Mouse (Mus musculus) ES-Bruce4 (cell line): ENCODE measurements around the gene Egfr.

Source experiments
- EP300 ChIP-seq: IDR thresholded peaks from 2 replicates; pipeline ENCODE4 v1.6.1; 2011; ENCODE audit warnings: low read depth, low read length; ENCODE audit not compliant: insufficient read depth
- POLR2A ChIP-seq: IDR thresholded peaks from one replicate; pipeline ENCODE4 v1.8.1; 2011; ENCODE audit warnings: low read length; ENCODE audit not compliant: insufficient read depth

- TF ChIP-seq EP300 (no peak), POLR2A (no peak)
Observed at GRCm38 (mm10) chr11:16905012-16905332, 153.0 kb downstream of the Egfr start.
